ENCODE assay signal across 8 mouse cellular contexts in the genomic region with DNA sequence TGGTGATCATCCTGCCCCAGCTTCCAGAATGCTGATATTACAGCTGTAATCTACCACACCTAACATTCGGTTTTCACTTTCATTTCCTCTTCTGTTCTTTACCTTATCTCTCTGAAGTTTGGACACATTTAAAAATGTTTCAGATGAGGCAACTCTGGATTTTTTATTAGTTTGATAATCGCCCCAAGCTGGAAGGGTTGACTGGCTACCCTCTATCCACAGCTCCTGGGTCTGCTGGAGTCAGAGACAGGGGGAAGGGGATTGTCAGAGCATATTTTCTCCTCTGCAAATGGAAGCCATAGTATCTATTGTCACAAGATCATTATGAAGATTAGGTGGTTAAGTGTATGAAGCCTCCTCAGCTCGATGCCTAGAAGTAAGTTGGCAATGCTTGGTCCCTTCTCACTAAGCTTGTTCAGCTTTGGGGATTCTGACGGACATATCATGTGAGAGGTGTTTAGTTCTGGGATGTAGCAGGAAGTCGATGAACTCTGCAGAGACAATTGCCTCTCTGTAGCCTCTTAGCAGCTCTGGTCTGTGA. TPM values are rescaled to one million over a fixed set of nuclear protein-coding genes. Genes with fewer than 3 reads are reported as not detected.
DNase-seq lines count a peak whose midpoint lies in the region; ATAC-seq and TF ChIP-seq lines count a peak whose summit lies in the region.

No protein-coding gene starts in this region.

- TF ChIP-seq CTCF in thymus, adult 2 months (IDR thresholded peaks at IDR 0.05; ENCODE audit: borderline replicate concordance, control insufficient read depth, extremely low read depth, insufficient read depth, low read length, poor library complexity) = no peak

- TF ChIP-seq POLR2A in thymus, adult 2 months (IDR thresholded peaks at IDR 0.05; ENCODE audit: control insufficient read depth, extremely low read depth, insufficient read depth, low read length, poor library complexity) = no peak
- TF ChIP-seq POLR2A in myocyte (IDR thresholded peaks at IDR 0.05; ENCODE audit: insufficient read length, low read depth) = no peak

- peaks cover 31% of the 10 kb centered on the region for H3K79me2 ChIP-seq in myocyte (ENCODE audit: control insufficient read depth, insufficient read depth)

- H3K27me3 ChIP-seq in thymus, adult 2 months (ENCODE audit: control insufficient read depth, insufficient read depth, low read length) = no peaks in the 10 kb centered on the region
- H3K27me3 ChIP-seq in embryonic facial prominence, embryonic 10.5 days (replicated peaks; ENCODE audit: low read depth, poor library complexity, severe bottlenecking) = no peaks in the 10 kb centered on the region
- H3K27me3 ChIP-seq in intestine, embryonic 15.5 days (replicated peaks) = no peaks in the 10 kb centered on the region
- no peaks in the 10 kb centered on the region for H3K27me3 ChIP-seq in myocyte (ENCODE audit: control insufficient read depth, insufficient read depth, insufficient read length)

- peaks cover 5% of the 10 kb centered on the region; the same call in 1 of the 2 replicates for H3K9me3 ChIP-seq in embryonic facial prominence, embryonic 10.5 days
- no peaks in the 10 kb centered on the region for H3K9me3 ChIP-seq in intestine, embryonic 15.5 days

- peak overlapping the region; percentile 33 for H3K27ac ChIP-seq in thymus, adult 2 months (ENCODE audit: control insufficient read depth, insufficient read depth, low read length)
- peak overlapping the region; percentile 99 for H3K27ac ChIP-seq in embryonic facial prominence, embryonic 10.5 days (replicated peaks)
- H3K27ac ChIP-seq in intestine, embryonic 15.5 days = peak overlapping the region; percentile 95; the same call in 1 of the 2 replicates

- no peak overlapping the region for H3K4me3 ChIP-seq in thymus, adult 2 months (ENCODE audit: control insufficient read depth, insufficient read depth, low read length)
- peak overlapping the region; percentile 97 for H3K4me3 ChIP-seq in embryonic facial prominence, embryonic 10.5 days
- no peak overlapping the region for H3K4me3 ChIP-seq in intestine, embryonic 15.5 days (replicated peaks)
- peak overlapping the region; percentile 70 for H3K4me3 ChIP-seq in myocyte

- H3K9ac ChIP-seq in intestine, embryonic 15.5 days = no peak overlapping the region

- no peak for ATAC-seq in intestine, embryonic 15.5 days

- H3ac ChIP-seq in myocyte (ENCODE audit: control insufficient read depth, insufficient read length) = no peak overlapping the region

- peaks cover 2% of the 10 kb centered on the region; the same call in 1 of the 2 replicates for H3K4me1 ChIP-seq in thymus, adult 2 months (replicated peaks; ENCODE audit: control insufficient read depth, insufficient read depth, low read length)
- peaks cover 31% of the 10 kb centered on the region for H3K4me1 ChIP-seq in embryonic facial prominence, embryonic 10.5 days
- H3K4me1 ChIP-seq in intestine, embryonic 15.5 days (replicated peaks) = 0 out of 2 replicates have a peak, but pooled peaks cover 4% of the 10 kb centered on the region

- 13% methylated on average over 5 of the region's 5 CpGs for WGBS in thymus, adult 2 months
- 32% methylated on average over 5 of the region's 5 CpGs for whole genome bisulfite sequencing in embryonic facial prominence, embryonic 10.5 days
- WGBS in intestine, embryonic 15.5 days = 12% methylated on average over 5 of the region's 5 CpGs

- peak overlapping the region; percentile 90 for H3K4me2 ChIP-seq in intestine, embryonic 15.5 days (replicated peaks)
- H3K4me2 ChIP-seq in myocyte (ENCODE audit: low read depth) = peak overlapping the region; percentile 85

- DNase-seq in thymus, adult 2 months = peak; percentile 8
- DNase-seq in thymus, postnatal 4 days = no peak
- DNase-seq in embryonic facial prominence, embryonic 10.5 days (ENCODE audit: low spot score) = no peak
- no peak for DNase-seq in testis, postnatal 14 days (ENCODE audit: low spot score)
- no peak for DNase-seq in Muller cell, postnatal 12 days (ENCODE audit: inconsistent ontology term)
- no peak for DNase-seq in layer of hippocampus, adult 9-10 months (ENCODE audit: low spot score)

- H3K36me3 ChIP-seq in thymus, adult 2 months (ENCODE audit: control insufficient read depth, insufficient read depth, low read length) = no peaks in the 10 kb centered on the region
- H3K36me3 ChIP-seq in embryonic facial prominence, embryonic 10.5 days (replicated peaks) = peaks cover 15% of the 10 kb centered on the region
- no peaks in the 10 kb centered on the region for H3K36me3 ChIP-seq in intestine, embryonic 15.5 days
- H3K36me3 ChIP-seq in myocyte (ENCODE audit: control insufficient read depth, insufficient read depth) = no peaks in the 10 kb centered on the region

TF ChIP-seq in myocyte, 11 proteins besides CTCF, POLR2A, EP300 and RAD21:
- TF ChIP-seq TCF3 (IDR thresholded peaks at IDR 0.05; ENCODE audit: insufficient read length, low read depth) = no peak
- no peak for TF ChIP-seq MAX (IDR thresholded peaks at IDR 0.05; ENCODE audit: low read depth)
- TF ChIP-seq MYOD1 (IDR thresholded peaks at IDR 0.05; ENCODE audit: control insufficient read depth in 1 of 3, insufficient read length in 2 of 3, low read depth in 2 of 3) = no peak
- TF ChIP-seq REST (IDR thresholded peaks at IDR 0.05; ENCODE audit: insufficient read depth, insufficient read length) = no peak
- no peak for TF ChIP-seq SRF (IDR thresholded peaks at IDR 0.05; ENCODE audit: control insufficient read depth, insufficient read length, low read depth)
- TF ChIP-seq CEBPB (IDR thresholded peaks at IDR 0.05; ENCODE audit: insufficient read depth, poor library complexity, severe bottlenecking) = no peak
- no peak for TF ChIP-seq MYOG (IDR thresholded peaks at IDR 0.05; ENCODE audit: control insufficient read depth in 1 of 3, insufficient read depth in 1 of 3, insufficient read length in 2 of 3, low read depth in 2 of 3)
- TF ChIP-seq E2F4 (IDR thresholded peaks at IDR 0.05; ENCODE audit: insufficient read depth) = no peak
- TF ChIP-seq USF1 (IDR thresholded peaks at IDR 0.05; ENCODE audit: low read depth) = no peak
- TF ChIP-seq TCF12 (IDR thresholded peaks at IDR 0.05; ENCODE audit: insufficient read depth, poor library complexity, severe bottlenecking) = no peak
- no peak for TF ChIP-seq POLR2AphosphoS2 (IDR thresholded peaks at IDR 0.05; ENCODE audit: insufficient read length, low read depth)

RNA-seq across cellular contexts. Expression of gene Tut4, which starts 1.0 kb away (rescaled TPM):
- polyA plus RNA-seq in thymus, adult 2 months (2012; rRNA removed) = 93.5 and 105 TPM in 2 replicates
- polyA plus RNA-seq in embryonic facial prominence, embryonic 10.5 days (2016; fragmentation: Nextera tagmentation; extraction: Ambion mirVana) = 103 and 106 TPM in 2 replicates
- polyA plus RNA-seq in intestine, embryonic 15.5 days (2015; fragmentation: Nextera tagmentation; extraction: Ambion mirVana) = 45.5 and 49.4 TPM in 2 replicates
- 10.6 TPM for polyA plus RNA-seq in myocyte (2012; fragmentation: generic; extraction: Trizol)

RNA-seq across cellular contexts. Expression of gene Gpx7, which starts 51.5 kb away (rescaled TPM):
- 3.7 and 4.7 TPM in 2 replicates for polyA plus RNA-seq in thymus, adult 2 months (2012; rRNA removed)
- 39.7 and 40.1 TPM in 2 replicates for polyA plus RNA-seq in embryonic facial prominence, embryonic 10.5 days (2016; fragmentation: Nextera tagmentation; extraction: Ambion mirVana)
- 37.5 and 42.6 TPM in 2 replicates for polyA plus RNA-seq in intestine, embryonic 15.5 days (2015; fragmentation: Nextera tagmentation; extraction: Ambion mirVana)
- polyA plus RNA-seq in myocyte (2012; fragmentation: generic; extraction: Trizol) = 0.34 TPM

Comparison
In these comparisons a context has a peak if more than half of its experiments do, and no peak if none do; other contexts are left out.
1. H3K27ac ChIP-seq: peak in every context shown above with its lines; median percentile 99 in embryonic facial prominence, embryonic 10.5 days; 95 in intestine, embryonic 15.5 days; 33 in thymus, adult 2 months.
2. H3K4me3 ChIP-seq: peak in embryonic facial prominence, embryonic 10.5 days (single experiment) and myocyte (single experiment); none in thymus, adult 2 months (single experiment) and intestine, embryonic 15.5 days (single experiment).